Mouse (Mus musculus) intestine, embryonic 14.5 days (tissue): Measurements from ENCODE around the gene Gas7. TPM values are rescaled to one million over a fixed set of nuclear protein-coding genes. Genes with fewer than 3 reads are reported as not detected.

Experiments used
- ATAC-seq: fragments of 200-750 bp; cut with Nextera tagmentation; replicated peaks from 2 replicates; pipeline ENCODE4 v1.8.0; 2017; ENCODE audit warnings: low read depth, moderate number of reproducible peaks, moderate TSS enrichment, moderate library complexity; ENCODE audit not compliant: low FRiP score, low TSS enrichment
- DNase-seq: peaks from one replicate; pipeline ENCODE4 v3.0.0-alpha.2; 2018; ENCODE audit warnings: low spot score
- H3K27ac ChIP-seq: fragments of 300-500 bp; sonication (generic); 2 replicates; pipeline ENCODE4 v1.5.1; 2014; ENCODE audit warnings: low read depth, mild to moderate bottlenecking, control low read depth
- H3K27me3 ChIP-seq: fragments of 300-500 bp; sonication (generic); replicated peaks from 2 replicates; pipeline ENCODE4 v1.6.1; 2014; ENCODE audit warnings: low read length, control low read depth; ENCODE audit not compliant: control insufficient read depth, insufficient read depth
- H3K36me3 ChIP-seq: fragments of 300-500 bp; sonication (generic); 2 replicates; pipeline ENCODE4 v1.6.1; 2014; ENCODE audit warnings: low read length, control low read depth; ENCODE audit not compliant: control insufficient read depth, insufficient read depth
- H3K4me1 ChIP-seq: fragments of 300-500 bp; sonication (generic); replicated peaks from 2 replicates; pipeline ENCODE4 v1.6.1; 2014; ENCODE audit warnings: low read length, control low read depth, mixed read lengths; ENCODE audit not compliant: control insufficient read depth, insufficient read depth
- H3K4me2 ChIP-seq: fragments of 300-500 bp; sonication (generic); 2 replicates; pipeline ENCODE4 v1.6.1; 2014; ENCODE audit warnings: low read length
- H3K4me3 ChIP-seq: fragments of 300-500 bp; sonication (generic); 2 replicates; pipeline ENCODE4 v1.5.1; 2014; ENCODE audit warnings: low read depth, low read length, control low read depth, mixed read lengths
- H3K9ac ChIP-seq: fragments of 300-500 bp; sonication (generic); 2 replicates; pipeline ENCODE4 v1.6.1; 2014; ENCODE audit warnings: mild to moderate bottlenecking, low read length
- H3K9me3 ChIP-seq: fragments of 300-500 bp; sonication (generic); 2 replicates; pipeline ENCODE4 v1.6.1; 2016; ENCODE audit warnings: low read length, control low read depth; ENCODE audit not compliant: control insufficient read depth
- WGBS: fragments of 180-500 bp; shearing (Covaris S2); extraction: QIAGEN DNeasy Blood & Tissue Kit; methylation state at CpG from one replicate; pipeline ENCODE4 v1.1.7; 2014; 5-methylcytosine and 5-hydroxymethylcytosine counted together
- polyA plus RNA-seq: library from polyadenylated mRNA; unstranded; fragments of >200 nt; fragmentation: Nextera tagmentation; extraction: Ambion mirVana; gene quantifications from 2 replicates; pipeline ENCODE4 v1.2.1, GENCODE M21; 2014

Gene Gas7
- 8.6 and 9.1 TPM in 2 replicates for polyA plus RNA-seq

- Histone ChIP-seq H3K4me2 (peak within 1 kb of the TSS; percentile 96), H3K4me1 (0 out of 2 replicates have a peak, but pooled peaks cover 5% of the 10 kb centered on the region), H3K9ac (peak within 1 kb of the TSS; percentile 60), H3K27me3 (peaks cover 20% of the 10 kb centered on the region; the same call in 1 of the 2 replicates), H3K9me3 (no peaks in the 10 kb centered on the region), H3K27ac (no peak within 1 kb of the TSS), H3K36me3 (no peaks in the 10 kb centered on the region), H3K4me3 (peak within 1 kb of the TSS; percentile 67)
- under 1% methylated on average over 76 of the region's 78 CpGs for WGBS
- DNase-seq = peak; percentile 76
- ATAC-seq = peak; percentile 87
Measured at GRCm38 (mm10) chr11:67454874-67455526, at the start of gene Gas7. TSS of gene Gas7 (plus strand) at chr11:67455437.

- ATAC-seq = no peak
- Histone ChIP-seq H3K27me3 (no peaks in the 10 kb centered on the region), H3K27ac (no peak overlapping the region), H3K9ac (no peak overlapping the region), H3K4me2 (no peak overlapping the region), H3K36me3 (no peaks in the 10 kb centered on the region), H3K4me3 (no peak overlapping the region), H3K9me3 (no peaks in the 10 kb centered on the region), H3K4me1 (no peaks in the 10 kb centered on the region)
- DNase-seq = no peak
- 53% methylated on average over 6 of the region's 6 CpGs for WGBS
Measured at GRCm38 (mm10) chr11:67414346-67414940, 40.8 kb upstream of the Gas7 start.

GRCm38 (mm10) chr11:67423575-67423974 lies 31.7 kb upstream of the Gas7 start:
- DNase-seq (no peak), ATAC-seq (no peak)
- Histone ChIP-seq H3K9ac (no peak overlapping the region), H3K9me3 (no peaks in the 10 kb centered on the region), H3K27me3 (no peaks in the 10 kb centered on the region), H3K36me3 (no peaks in the 10 kb centered on the region), H3K4me2 (no peak overlapping the region), H3K27ac (no peak overlapping the region), H3K4me1 (no peaks in the 10 kb centered on the region), H3K4me3 (no peak overlapping the region)
- 80% methylated on average over 13 of the region's 13 CpGs for WGBS

- Histone ChIP-seq H3K4me2 (no peak overlapping the region), H3K27ac (no peak overlapping the region), H3K27me3 (no peaks in the 10 kb centered on the region), H3K4me1 (no peaks in the 10 kb centered on the region), H3K36me3 (no peaks in the 10 kb centered on the region), H3K9ac (no peak overlapping the region), H3K9me3 (0 out of 2 replicates have a peak, but pooled peaks cover 2% of the 10 kb centered on the region), H3K4me3 (no peak overlapping the region)
- DNase-seq (peak; percentile 69), ATAC-seq (no peak)
- WGBS = 37% methylated on average over 3 of the region's 3 CpGs
Measured at GRCm38 (mm10) chr11:67428196-67428595, 27.0 kb upstream of the Gas7 start.

- H3K9ac ChIP-seq = no peak overlapping the region
- no peak overlapping the region for H3K4me3 ChIP-seq
- WGBS = 43% methylated on average over 1 of the region's 1 CpGs
- no peak overlapping the region for H3K27ac ChIP-seq
- no peaks in the 10 kb centered on the region for H3K4me1 ChIP-seq
- 0 out of 2 replicates have a peak, but pooled peaks cover 2% of the 10 kb centered on the region for H3K9me3 ChIP-seq
- ATAC-seq (no peak), DNase-seq (no peak)
- no peak overlapping the region for H3K4me2 ChIP-seq
- H3K27me3 ChIP-seq = no peaks in the 10 kb centered on the region
- no peaks in the 10 kb centered on the region for H3K36me3 ChIP-seq
Measured at GRCm38 (mm10) chr11:67429836-67430235, 25.4 kb upstream of the Gas7 start.

- Histone ChIP-seq H3K36me3 (no peaks in the 10 kb centered on the region), H3K4me3 (no peak overlapping the region), H3K27ac (no peak overlapping the region), H3K9me3 (0 out of 2 replicates have a peak, but pooled peaks cover 2% of the 10 kb centered on the region), H3K4me2 (no peak overlapping the region), H3K9ac (no peak overlapping the region), H3K4me1 (no peaks in the 10 kb centered on the region), H3K27me3 (no peaks in the 10 kb centered on the region)
- ATAC-seq (no peak), DNase-seq (no peak)
- WGBS = 32% methylated on average over 14 of the region's 14 CpGs
Measured at GRCm38 (mm10) chr11:67431116-67431645, 24.1 kb upstream of the Gas7 start.

- no peak overlapping the region for H3K9ac ChIP-seq
Measured at GRCm38 (mm10) chr11:67431864-67432263, 23.4 kb upstream of the Gas7 start.

GRCm38 (mm10) chr11:67433763-67434162 lies 21.5 kb upstream of the Gas7 start:
- Histone ChIP-seq H3K4me1 (no peaks in the 10 kb centered on the region), H3K4me2 (no peak overlapping the region), H3K27ac (no peak overlapping the region), H3K27me3 (no peaks in the 10 kb centered on the region), H3K36me3 (no peaks in the 10 kb centered on the region), H3K4me3 (no peak overlapping the region), H3K9me3 (0 out of 2 replicates have a peak, but pooled peaks cover 2% of the 10 kb centered on the region), H3K9ac (no peak overlapping the region)
- 90% methylated on average over 5 of the region's 5 CpGs for WGBS
- ATAC-seq = no peak
- DNase-seq = no peak

More at GRCm38 (mm10) chr11:67431864-67432263, 23.4 kb upstream of the Gas7 start:
- H3K4me2 ChIP-seq = no peak overlapping the region
- WGBS = 63% methylated on average over 4 of the region's 4 CpGs
- H3K27ac ChIP-seq = no peak overlapping the region
- no peaks in the 10 kb centered on the region for H3K27me3 ChIP-seq
- no peaks in the 10 kb centered on the region for H3K4me1 ChIP-seq
- H3K4me3 ChIP-seq = no peak overlapping the region
- H3K36me3 ChIP-seq = no peaks in the 10 kb centered on the region
- no peak for DNase-seq
- no peak for ATAC-seq
- 0 out of 2 replicates have a peak, but pooled peaks cover 2% of the 10 kb centered on the region for H3K9me3 ChIP-seq
